Mouse (Mus musculus) C2C12 (cell line): ENCODE measurements around the gene Mettl16. TPM values are rescaled to one million over a fixed set of nuclear protein-coding genes. Genes with fewer than 3 reads are reported as not detected.
A peak's percentile ranks its signal among the peaks of the same experiment; 100 is the strongest.

ENCODE experiments used
- H3K27me3 ChIP-seq: one replicate; pipeline ENCODE4 v1.6.1; 2011; ENCODE audit not compliant: control insufficient read depth, insufficient read depth, insufficient read length
- H3K36me3 ChIP-seq: one replicate; pipeline ENCODE4 v1.6.1; 2011; ENCODE audit not compliant: control insufficient read depth, insufficient read depth
- H3K4me3 ChIP-seq: one replicate; pipeline ENCODE4 v1.5.1; 2011; ENCODE audit warnings: mild to moderate bottlenecking, control low read depth; ENCODE audit not compliant: poor library complexity, insufficient read depth, severe bottlenecking
- H3K79me2 ChIP-seq: one replicate; pipeline ENCODE4 v1.6.1; 2011; ENCODE audit not compliant: control insufficient read depth, insufficient read depth
- H3K79me3 ChIP-seq: one replicate; pipeline ENCODE4 v1.6.1; 2011; ENCODE audit warnings: low read depth, control low read depth
- H3ac ChIP-seq: one replicate; pipeline ENCODE3; 2011; ENCODE audit warnings: low read depth; ENCODE audit not compliant: control insufficient read depth, insufficient read length
- CEBPB ChIP-seq: IDR thresholded peaks from one replicate; pipeline ENCODE4 v1.6.1; 2011; ENCODE audit warnings: low read depth, mild to moderate bottlenecking, control low read depth, moderate library complexity
- CTCF ChIP-seq: IDR thresholded peaks from one replicate; pipeline ENCODE4 v1.5.1; 2011; ENCODE audit not compliant: control insufficient read depth, insufficient read depth, insufficient read length
- FOSL1 ChIP-seq: IDR thresholded peaks from one replicate; pipeline ENCODE4 v1.8.0; 2011; ENCODE audit warnings: mild to moderate bottlenecking, low read length; ENCODE audit not compliant: poor library complexity, insufficient read depth, severe bottlenecking
- MAX ChIP-seq: IDR thresholded peaks from one replicate; pipeline ENCODE4 v1.6.1; 2011; ENCODE audit warnings: mild to moderate bottlenecking, control low read depth
- MYOD1 ChIP-seq: IDR thresholded peaks from one replicate; pipeline ENCODE4 v1.6.1; 2011; ENCODE audit warnings: low read depth; ENCODE audit not compliant: control insufficient read depth, insufficient read length
- MYOG ChIP-seq: IDR thresholded peaks from one replicate; pipeline ENCODE4 v1.6.1; 2011; ENCODE audit not compliant: control insufficient read depth, insufficient read length; ENCODE audit errors: extremely low read depth
- USF1 ChIP-seq: IDR thresholded peaks from one replicate; pipeline ENCODE4 v1.6.1; 2011; ENCODE audit warnings: low read depth, mild to moderate bottlenecking, control low read depth, moderate library complexity
- long read RNA-seq, 2 experiments: library from polyadenylated mRNA; unstranded; transcript quantifications; one replicate each; pipeline ENCODE4 v2.0.0; 2019 to 2020
- polyA plus RNA-seq: library from polyadenylated mRNA; unstranded; fragments of >200 nt; fragmentation: generic; extraction: Trizol; gene quantifications from one replicate; pipeline ENCODE4 v1.2.1, GENCODE M21; 2012; ENCODE audit warnings: missing spikeins

Gene Mettl16
- 17.3 TPM for polyA plus RNA-seq
- long read RNA-seq, experiment 1, full-length matches to known transcripts, result 11 of 15 reads
- long read RNA-seq, experiment 1, partial matches to known transcripts, result 3 of 15 reads
- long read RNA-seq, experiment 1, other reads (novel, unspliced or antisense), result 1 of 15 reads
- long read RNA-seq, experiment 2, full-length matches to known transcripts, result 199 of 255 reads
- long read RNA-seq, experiment 2, partial matches to known transcripts, result 3 of 255 reads
- long read RNA-seq, experiment 2, other reads (novel, unspliced or antisense), result 53 of 255 reads

DNA sequence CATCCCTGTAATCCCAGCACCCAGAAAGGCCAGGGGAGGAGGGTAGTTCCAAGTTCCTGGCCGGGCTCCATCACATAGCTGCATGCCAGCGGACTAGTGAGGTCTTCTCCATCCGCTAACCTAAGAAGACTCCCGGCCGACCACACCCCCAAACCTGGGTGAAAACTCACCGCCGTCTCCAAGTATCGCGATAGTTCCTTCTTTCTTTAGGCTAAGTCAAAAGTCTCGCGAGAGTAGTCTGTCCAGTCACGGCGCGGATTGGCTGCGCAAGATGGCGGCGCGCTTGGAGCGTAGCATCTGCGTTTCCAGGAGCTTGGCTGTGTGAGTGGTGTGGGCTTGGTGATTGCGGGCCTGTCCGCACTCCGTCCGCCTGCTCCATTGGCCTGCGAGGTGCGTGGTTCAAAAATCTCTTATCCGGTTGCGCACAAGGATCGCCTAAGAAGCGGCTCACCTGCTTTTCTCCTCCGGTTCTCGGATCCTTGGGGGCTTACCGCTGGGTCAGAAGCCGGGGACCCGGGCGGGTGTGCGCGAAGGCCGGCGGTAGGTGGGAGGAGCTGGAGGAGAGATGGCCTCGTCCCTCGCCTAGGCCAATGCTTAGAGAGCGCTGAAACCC, at the start of gene Mettl16:
Mettl16 (plus strand) TSS at position 236 of the 613 bp plus-strand sequence.
- TF ChIP-seq CTCF (no peak), MYOD1 (no peak), FOSL1 (no peak), MAX (peak; percentile 61), CEBPB (peak; percentile 0), USF1 (no peak), MYOG (no peak)
- Histone ChIP-seq H3K36me3 (peaks cover 27% of the 10 kb centered on the region), H3ac (peak within 1 kb of the TSS; percentile 42), H3K27me3 (no peaks in the 10 kb centered on the region), H3K4me3 (peak within 1 kb of the TSS; percentile 75), H3K79me3 (peaks cover 46% of the 10 kb centered on the region), H3K79me2 (peaks cover 51% of the 10 kb centered on the region)

DNA sequence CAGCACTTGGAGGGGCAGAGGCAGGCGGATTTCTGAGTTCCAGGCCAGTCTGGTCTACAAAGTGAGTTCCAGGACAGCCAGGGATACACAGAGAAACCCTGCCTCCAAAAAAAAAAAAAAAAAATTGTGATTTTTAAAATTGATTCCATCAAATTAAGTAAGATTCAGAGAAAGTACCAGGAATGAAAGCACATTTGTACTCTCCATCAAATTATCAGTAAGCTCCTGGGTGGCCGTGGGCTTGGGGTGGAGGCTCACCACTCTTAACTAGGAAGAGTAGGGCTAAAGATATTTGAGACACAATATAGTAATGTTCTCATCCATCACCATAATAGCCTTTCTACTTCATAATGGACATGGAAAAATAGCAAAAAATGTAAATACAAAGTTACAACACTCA, 49.5 kb upstream of the Mettl16 start:
- peaks cover 17% of the 10 kb centered on the region for H3K36me3 ChIP-seq
- no peak for TF ChIP-seq USF1
- TF ChIP-seq MAX, result no peak
- TF ChIP-seq CTCF, result no peak
- TF ChIP-seq MYOD1, result no peak
- TF ChIP-seq MYOG, result no peak
- H3K79me2 ChIP-seq, result peaks cover 80% of the 10 kb centered on the region
- no peaks in the 10 kb centered on the region for H3K27me3 ChIP-seq
- no peak overlapping the region for H3ac ChIP-seq
- H3K4me3 ChIP-seq, result no peak overlapping the region
- peaks cover 74% of the 10 kb centered on the region for H3K79me3 ChIP-seq

- no peaks in the 10 kb centered on the region for H3K27me3 ChIP-seq
- peaks cover 65% of the 10 kb centered on the region for H3K79me3 ChIP-seq
- H3K4me3 ChIP-seq, result peak overlapping the region; percentile 94
Measured at GRCm38 (mm10) chr11:74721971-74722370, 48.7 kb upstream of the Mettl16 start.

DNA sequence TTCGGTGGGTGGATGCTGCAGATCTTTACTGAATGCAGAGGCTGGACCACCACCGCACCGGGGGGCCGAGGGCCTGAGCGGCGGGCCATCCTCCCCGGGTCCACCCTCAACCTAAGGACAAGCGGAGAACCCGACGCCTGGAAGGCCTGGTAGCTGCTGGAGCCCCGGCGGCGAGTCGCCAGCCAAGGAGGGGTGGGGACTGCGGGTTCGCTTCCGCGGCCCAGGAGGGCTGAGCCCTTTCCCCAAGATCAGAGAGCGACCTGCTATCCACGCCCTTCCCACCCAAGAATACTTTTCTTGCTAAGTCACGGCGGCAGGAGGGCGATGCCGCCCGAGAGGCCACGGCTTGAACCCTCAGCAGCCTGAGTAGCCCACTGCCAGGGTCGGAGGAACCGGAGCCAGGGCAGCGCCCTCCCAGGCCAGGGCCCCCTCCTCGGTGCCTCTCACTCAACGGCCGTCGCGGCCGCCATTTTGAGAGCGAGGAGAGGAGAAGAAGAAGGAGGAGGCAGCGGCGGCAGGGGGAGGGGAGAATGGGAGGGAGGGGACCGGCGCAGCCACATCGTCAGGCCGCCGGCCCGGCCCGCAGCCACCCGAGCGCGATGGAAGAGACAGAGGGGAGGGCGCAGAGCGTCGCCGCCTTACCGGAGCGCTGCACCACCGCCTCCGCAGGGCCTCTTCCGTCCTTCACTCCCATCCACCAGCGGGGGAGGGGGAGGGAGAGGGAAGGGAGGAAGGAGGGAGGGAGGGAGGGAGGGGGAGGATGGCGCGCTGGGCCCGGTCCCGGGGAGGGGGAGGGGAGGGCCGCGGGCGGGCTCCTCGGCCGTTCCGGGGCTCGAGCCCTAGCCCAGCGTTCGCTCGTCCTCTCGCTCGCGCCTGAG, 47.0 kb upstream of the Mettl16 start:
- Histone ChIP-seq H3K4me3 (peak overlapping the region; percentile 94), H3K27me3 (no peaks in the 10 kb centered on the region), H3K79me3 (peaks cover 51% of the 10 kb centered on the region), H3K36me3 (peaks cover 11% of the 10 kb centered on the region), H3ac (peak overlapping the region; percentile 96), H3K79me2 (peaks cover 55% of the 10 kb centered on the region)
- TF ChIP-seq CTCF (no peak), MAX (peak; percentile 24)

More at GRCm38 (mm10) chr11:74721971-74722370, 48.7 kb upstream of the Mettl16 start:
- no peak for TF ChIP-seq USF1
- no peak for TF ChIP-seq FOSL1
- TF ChIP-seq CEBPB, result no peak
- H3ac ChIP-seq, result no peak overlapping the region
- peaks cover 71% of the 10 kb centered on the region for H3K79me2 ChIP-seq
- peaks cover 14% of the 10 kb centered on the region for H3K36me3 ChIP-seq

DNA sequence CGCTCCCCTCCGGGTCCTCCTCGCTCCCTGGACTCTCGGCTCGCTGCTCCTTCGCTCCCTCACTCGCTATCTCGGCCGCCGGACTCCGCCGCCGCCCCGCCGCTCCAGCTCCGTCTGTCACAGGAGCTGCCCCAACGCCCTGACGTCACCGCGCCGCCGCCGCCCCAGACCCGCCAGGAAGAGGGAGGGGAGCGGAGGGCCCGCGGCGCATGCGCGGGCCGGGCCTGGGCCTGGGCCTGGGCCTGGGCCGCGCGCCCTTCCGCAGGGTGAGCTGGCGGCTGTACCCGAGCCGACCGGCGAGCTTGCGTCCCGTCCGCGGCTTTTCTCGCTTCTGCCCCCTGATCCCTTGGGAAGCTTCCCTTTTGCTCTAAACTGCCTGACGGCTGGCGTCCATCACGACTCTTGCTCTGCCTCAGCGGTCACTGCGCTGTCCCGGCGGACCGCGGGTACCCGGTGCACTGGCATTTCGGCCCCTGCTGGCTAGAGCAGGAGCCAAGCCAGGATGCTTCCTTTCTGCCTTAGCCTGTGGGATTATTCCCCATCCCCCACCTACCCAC, 46.3 kb upstream of the Mettl16 start, which contains the start of gene Pafah1b1:
Pafah1b1 (minus strand) TSS at position 436 of the 557 bp plus-strand sequence.
- Histone ChIP-seq H3K27me3 (no peaks in the 10 kb centered on the region), H3ac (peak within 1 kb of the TSS; percentile 96), H3K79me3 (peaks cover 44% of the 10 kb centered on the region), H3K4me3 (peak within 1 kb of the TSS; percentile 94), H3K36me3 (peaks cover 11% of the 10 kb centered on the region), H3K79me2 (peaks cover 48% of the 10 kb centered on the region)
- no peak for TF ChIP-seq FOSL1
- no peak for TF ChIP-seq CTCF
